Mouse (Mus musculus): Measurements from ENCODE around the gene Exoc3l4.

DNA sequence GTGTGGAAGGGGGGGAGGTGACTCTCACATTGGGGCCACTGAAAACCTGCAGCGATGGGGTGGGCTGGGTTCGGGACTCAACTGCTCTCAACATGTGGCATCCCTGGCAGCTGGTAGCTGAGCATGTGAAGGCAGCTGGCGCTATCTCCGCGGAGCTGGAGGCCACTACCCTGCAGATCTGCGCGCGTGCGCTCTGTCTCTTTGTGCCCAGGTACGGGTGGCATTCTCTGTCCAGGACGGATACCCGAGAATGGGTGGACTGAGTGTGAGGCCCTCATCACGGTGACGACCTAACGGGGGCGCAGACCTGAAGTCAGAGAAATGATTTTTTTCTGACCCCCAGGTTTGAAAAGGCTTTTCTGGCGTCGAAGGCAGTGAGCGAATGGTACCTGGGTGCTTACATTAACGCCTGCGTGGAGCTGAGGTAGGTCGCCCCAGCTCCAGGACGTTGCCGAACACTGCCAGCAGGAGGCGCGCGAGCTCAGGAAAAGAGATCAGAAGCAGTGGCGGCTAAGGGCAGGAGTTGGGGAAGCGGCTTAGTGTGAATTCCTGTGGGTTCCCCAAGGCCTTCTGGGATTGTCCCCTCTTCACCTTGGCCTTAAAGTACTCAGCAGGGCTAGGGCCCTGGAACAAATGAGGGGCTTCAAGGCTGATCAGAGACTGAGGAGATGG is 9.1 kb downstream of the Exoc3l4 start:
- TF ChIP-seq TCF12 (IDR thresholded peaks at IDR 0.05; ENCODE audit: insufficient read depth, poor library complexity, severe bottlenecking), result no peak
- no peak for TF ChIP-seq POLR2A (IDR thresholded peaks at IDR 0.05; ENCODE audit: insufficient read length, low read depth)
- no peak for TF ChIP-seq MAX (IDR thresholded peaks at IDR 0.05; ENCODE audit: low read depth)
- no peak for TF ChIP-seq MYOG (IDR thresholded peaks at IDR 0.05; ENCODE audit: control insufficient read depth in 1 of 3, insufficient read depth in 1 of 3, insufficient read length in 2 of 3, low read depth in 2 of 3)
- TF ChIP-seq USF1 (IDR thresholded peaks at IDR 0.05; ENCODE audit: low read depth), result no peak
- no peak for TF ChIP-seq POLR2AphosphoS2 (IDR thresholded peaks at IDR 0.05; ENCODE audit: insufficient read length, low read depth)
- no peak for TF ChIP-seq E2F4 (IDR thresholded peaks at IDR 0.05; ENCODE audit: insufficient read depth)
- TF ChIP-seq MYOD1 (IDR thresholded peaks at IDR 0.05; ENCODE audit: control insufficient read depth in 1 of 3, insufficient read length in 2 of 3, low read depth in 2 of 3), result no peak
- TF ChIP-seq CEBPB (IDR thresholded peaks at IDR 0.05; ENCODE audit: insufficient read depth, poor library complexity, severe bottlenecking), result no peak
